Mouse (Mus musculus) spleen, adult 12 weeks (tissue): Measurements from ENCODE around the gene Elavl4.

ENCODE experiments used
- DNase-seq: peaks from one replicate; pipeline ENCODE4 v3.0.0; 2022; ENCODE audit warnings: low spot score

Elavl4 gene

DNA sequence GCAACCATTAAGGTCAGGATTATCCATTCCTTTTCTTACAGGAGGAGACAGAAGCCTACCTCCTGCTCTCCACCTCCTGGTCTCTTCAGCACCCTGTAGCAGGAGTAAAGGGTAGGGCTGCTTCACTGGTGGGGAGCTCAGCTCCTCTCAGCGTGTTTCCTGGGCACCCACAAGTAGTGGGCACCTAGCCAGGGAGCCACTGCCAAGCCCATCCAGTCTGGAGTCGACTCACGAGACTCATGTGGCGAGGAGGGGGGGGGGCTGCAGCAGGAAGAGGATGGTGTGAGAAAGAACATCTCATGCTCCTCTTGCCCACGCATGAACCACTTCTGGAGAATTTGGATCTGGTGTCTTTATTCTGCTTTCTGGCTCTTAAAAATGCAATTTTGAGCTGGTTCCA, 186.5 kb downstream of the Elavl4 start:
- DNase-seq: no peak

DNA sequence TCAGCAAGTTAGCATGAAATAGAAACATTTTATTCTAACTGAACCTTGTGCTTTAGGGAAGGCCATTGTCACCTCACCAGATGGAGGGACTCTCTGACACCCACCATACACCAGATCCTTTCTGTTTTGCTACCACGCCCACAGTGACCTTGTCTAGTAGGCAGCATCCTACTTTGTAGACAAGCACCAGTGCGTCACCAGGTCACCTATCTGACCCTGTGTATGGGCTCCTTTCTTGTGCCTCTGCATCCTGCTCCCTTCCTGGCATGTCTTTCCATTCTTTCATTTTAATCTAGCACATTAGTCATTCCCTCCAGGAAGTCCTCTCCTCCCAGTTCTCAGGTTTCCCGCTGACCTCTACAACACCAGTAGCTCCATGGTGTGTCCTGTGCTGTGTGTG, 190.1 kb downstream of the Elavl4 start:
- DNase-seq: no peak

DNA sequence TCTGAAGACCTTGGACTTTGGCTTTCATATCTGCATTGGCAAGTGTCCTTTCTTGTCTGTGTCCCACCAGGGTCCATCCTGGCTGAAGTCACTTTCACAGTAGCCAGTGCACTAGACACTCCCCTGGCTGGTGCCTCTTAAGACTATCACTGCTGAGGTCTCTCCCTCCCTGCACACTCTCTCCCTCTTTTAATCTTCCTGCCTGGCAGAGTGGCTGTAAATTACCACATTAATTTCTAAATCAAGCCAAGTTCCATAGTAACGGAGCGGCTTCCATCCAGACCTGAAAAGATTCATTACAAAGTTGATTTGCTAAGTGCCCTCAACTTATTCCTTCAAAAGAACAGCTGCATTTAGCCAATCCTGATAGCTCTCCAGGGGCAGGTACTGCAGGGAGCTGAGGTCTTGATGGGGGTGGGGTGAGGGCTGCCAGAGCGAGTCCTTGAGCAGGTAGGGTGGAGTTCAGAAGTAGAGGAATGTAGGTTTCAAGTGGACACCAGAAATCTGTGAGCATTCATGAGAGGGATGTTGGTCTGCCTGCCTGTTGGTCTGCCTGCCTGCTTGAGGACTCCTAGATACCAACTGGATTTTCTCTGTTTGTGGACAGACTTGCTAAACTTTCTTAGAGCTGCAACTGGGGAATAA, 194.1 kb downstream of the Elavl4 start:
- no peak for DNase-seq

DNA sequence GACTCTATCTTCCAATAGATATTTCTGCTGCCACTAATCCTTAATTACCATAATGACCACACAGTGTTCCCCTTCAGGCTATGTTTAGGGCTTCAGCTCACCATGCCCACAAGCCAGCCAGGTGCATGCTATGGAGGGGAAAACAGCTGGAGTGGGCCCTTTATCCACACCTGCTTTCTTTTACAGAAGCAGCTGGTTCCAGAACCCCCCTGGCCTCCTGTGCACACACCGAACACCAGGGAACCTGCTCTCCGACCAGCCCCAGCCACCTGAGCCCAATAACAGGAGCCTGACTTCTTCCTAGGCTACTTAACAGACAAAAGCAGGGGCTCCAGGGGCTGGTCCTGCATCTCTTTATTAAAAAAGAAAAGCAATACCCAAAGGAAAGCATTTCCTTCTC, 195.8 kb downstream of the Elavl4 start:
- no peak for DNase-seq
